Mouse (Mus musculus) C2C12 (cell line): Measurements from ENCODE around the gene Hist1h3f.

Experiments
- CTCF ChIP-seq: IDR thresholded peaks from one replicate; pipeline ENCODE4 v1.5.1; 2011; ENCODE audit not compliant: control insufficient read depth, insufficient read depth, insufficient read length
- USF1 ChIP-seq: IDR thresholded peaks from one replicate; pipeline ENCODE4 v1.6.1; 2011; ENCODE audit warnings: low read depth, mild to moderate bottlenecking, control low read depth, moderate library complexity

GRCm38 (mm10) chr13:23541497-23541896 is 2.4 kb upstream of the Hist1h3f start:
- no peak for TF ChIP-seq CTCF
- no peak for TF ChIP-seq USF1
